Mouse (Mus musculus) heart, postnatal 0 days (tissue): Measurements from ENCODE around the gene Rtn4rl1. TPM values are rescaled to one million over a fixed set of nuclear protein-coding genes. Genes with fewer than 3 reads are reported as not detected.
A peak's percentile ranks its signal among the peaks of the same experiment; 100 is the strongest.

ENCODE experiments used
- ATAC-seq: fragments of 200-750 bp; cut with Nextera tagmentation; 2 replicates; pipeline ENCODE4 v1.8.0; 2017; ENCODE audit warnings: low read depth, moderate number of reproducible peaks, moderate library complexity; ENCODE audit not compliant: insufficient read depth
- DNase-seq: peaks from one replicate; pipeline ENCODE4 v3.0.0-alpha.2; 2016; ENCODE audit warnings: low spot score
- H3K27ac ChIP-seq: fragments of 300-500 bp; sonication (generic); 2 replicates; pipeline ENCODE4 v1.5.1; 2014; ENCODE audit warnings: low read depth, mild to moderate bottlenecking
- H3K27me3 ChIP-seq: fragments of 300-500 bp; sonication (generic); 2 replicates; pipeline ENCODE4 v1.6.1; 2014; ENCODE audit warnings: low read length, mixed read lengths; ENCODE audit not compliant: control insufficient read depth, insufficient read depth
- H3K36me3 ChIP-seq: fragments of 300-500 bp; sonication (generic); replicated peaks from 2 replicates; pipeline ENCODE4 v1.6.1; 2014; ENCODE audit warnings: low read length, mixed read lengths; ENCODE audit not compliant: control insufficient read depth, insufficient read depth
- H3K4me1 ChIP-seq: fragments of 300-500 bp; sonication (generic); 2 replicates; pipeline ENCODE4 v1.6.1; 2014; ENCODE audit warnings: antibody characterized with exemption; ENCODE audit not compliant: control insufficient read depth, insufficient read depth
- H3K4me2 ChIP-seq: fragments of 300-500 bp; sonication (generic); 2 replicates; pipeline ENCODE4 v1.6.1; 2014; ENCODE audit warnings: low read depth, mild to moderate bottlenecking, low read length, moderate library complexity
- H3K4me3 ChIP-seq: fragments of 300-500 bp; sonication (generic); 2 replicates; pipeline ENCODE4 v1.5.1; 2014; ENCODE audit warnings: low read depth, low read length
- H3K9ac ChIP-seq: fragments of 300-500 bp; sonication (generic); replicated peaks from 2 replicates; pipeline ENCODE4 v1.6.1; 2014; ENCODE audit warnings: low read depth, low read length, mixed read lengths
- H3K9me3 ChIP-seq: fragments of 300-500 bp; sonication (generic); replicated peaks from 2 replicates; pipeline ENCODE4 v1.6.1; 2016; ENCODE audit warnings: low read length; ENCODE audit not compliant: control insufficient read depth
- CTCF ChIP-seq: IDR thresholded peaks from 2 replicates; pipeline ENCODE4 v1.5.1; 2016; ENCODE audit warnings: antibody characterized with exemption, control low read depth, low read depth
- EP300 ChIP-seq: IDR thresholded peaks from 2 replicates; pipeline ENCODE4 v1.6.1; 2016; ENCODE audit warnings: antibody characterized with exemption, low read depth
- WGBS: fragments of 180-500 bp; shearing (Covaris S2); extraction: QIAGEN DNeasy Blood & Tissue Kit; methylation state at CpG from one replicate; pipeline ENCODE4 v1.1.7; 2014; 5-methylcytosine and 5-hydroxymethylcytosine counted together
- polyA plus RNA-seq: library from polyadenylated mRNA; unstranded; fragments of >200 nt; fragmentation: Nextera tagmentation; extraction: Ambion mirVana; gene quantifications from 2 replicates; pipeline ENCODE4 v1.2.1, GENCODE M21; 2015
- total RNA-seq: library from RNA; depleted of rRNA; stranded (reverse); fragments of >200 nt; gene quantifications from 2 replicates; pipeline ENCODE4 v1.2.3, GENCODE M21; 2014; ENCODE audit warnings: low replicate concordance

Gene Rtn4rl1
- total and polyA plus RNA-seq, 2 experiments from 2014 or later, result 12.2 to 19.7 TPM

GRCm38 (mm10) chr11:75210755-75211154 is 17.2 kb downstream of the Rtn4rl1 start:
- TF ChIP-seq CTCF (no peak), EP300 (no peak)
- Histone ChIP-seq H3K9ac (no peak overlapping the region), H3K36me3 (no peaks in the 10 kb centered on the region), H3K27ac (0 out of 2 replicates have a peak overlapping the region, but pooled peaks have one; percentile 89), H3K4me1 (peaks cover 22% of the 10 kb centered on the region), H3K9me3 (no peaks in the 10 kb centered on the region), H3K4me3 (no peak overlapping the region), H3K27me3 (no peaks in the 10 kb centered on the region), H3K4me2 (no peak overlapping the region)
- ATAC-seq (no peak), DNase-seq (no peak)
- WGBS, result 89% methylated on average over 6 of the region's 6 CpGs

GRCm38 (mm10) chr11:75212031-75212667 is 18.6 kb downstream of the Rtn4rl1 start:
- 29% methylated on average over 8 of the region's 8 CpGs for WGBS
- Histone ChIP-seq H3K4me3 (no peak overlapping the region), H3K4me2 (peak overlapping the region; percentile 22; the same call in 1 of the 2 replicates), H3K27me3 (no peaks in the 10 kb centered on the region), H3K9ac (no peak overlapping the region), H3K9me3 (no peaks in the 10 kb centered on the region), H3K36me3 (no peaks in the 10 kb centered on the region), H3K4me1 (peaks cover 27% of the 10 kb centered on the region), H3K27ac (peak overlapping the region; percentile 89)
- TF ChIP-seq CTCF (no peak), EP300 (no peak)
- peak; percentile 79 for ATAC-seq
- peak; percentile 84 for DNase-seq

GRCm38 (mm10) chr11:75212876-75213275 is 19.3 kb downstream of the Rtn4rl1 start:
- TF ChIP-seq CTCF (no peak), EP300 (no peak)
- Histone ChIP-seq H3K4me3 (no peak overlapping the region), H3K27ac (peak overlapping the region; percentile 89), H3K36me3 (no peaks in the 10 kb centered on the region), H3K27me3 (no peaks in the 10 kb centered on the region), H3K9ac (no peak overlapping the region), H3K4me1 (peaks cover 27% of the 10 kb centered on the region), H3K9me3 (no peaks in the 10 kb centered on the region), H3K4me2 (peak overlapping the region; percentile 22; the same call in 1 of the 2 replicates)
- DNase-seq (no peak), ATAC-seq (peak; percentile 28; the same call in 1 of the 2 replicates)
- 35% methylated on average over 3 of the region's 3 CpGs for WGBS

- no peaks in the 10 kb centered on the region for H3K9me3 ChIP-seq
- peak; percentile 14; the same call in 1 of the 2 replicates for ATAC-seq
- TF ChIP-seq EP300 (no peak), CTCF (no peak)
- peak overlapping the region; percentile 51 for H3K9ac ChIP-seq
- 6% methylated on average over 32 of the region's 35 CpGs for WGBS
- H3K27me3 ChIP-seq, result no peaks in the 10 kb centered on the region
- peak; percentile 38 for DNase-seq
- peak overlapping the region; percentile 85 for H3K27ac ChIP-seq
- no peaks in the 10 kb centered on the region for H3K36me3 ChIP-seq
- H3K4me3 ChIP-seq, result peak overlapping the region; percentile 32
- H3K4me1 ChIP-seq, result peaks cover 27% of the 10 kb centered on the region
- H3K4me2 ChIP-seq, result peak overlapping the region; percentile 61
Measured at GRCm38 (mm10) chr11:75213372-75214080, 19.9 kb downstream of the Rtn4rl1 start.

GRCm38 (mm10) chr11:75214081-75214950 is 20.7 kb downstream of the Rtn4rl1 start:
- H3K9me3 ChIP-seq, result no peaks in the 10 kb centered on the region
- ATAC-seq (no peak), DNase-seq (no peak)
- H3K27me3 ChIP-seq, result no peaks in the 10 kb centered on the region
- H3K4me1 ChIP-seq, result peaks cover 24% of the 10 kb centered on the region
- WGBS, result 35% methylated on average over 13 of the region's 13 CpGs
- peak overlapping the region; percentile 61 for H3K4me2 ChIP-seq
- H3K27ac ChIP-seq, result peak overlapping the region; percentile 85
- peak overlapping the region; percentile 32 for H3K4me3 ChIP-seq
- peak overlapping the region; percentile 51 for H3K9ac ChIP-seq
- no peaks in the 10 kb centered on the region for H3K36me3 ChIP-seq
- no peak for TF ChIP-seq CTCF
- no peak for TF ChIP-seq EP300
